Mouse (Mus musculus) midbrain, embryonic 16.5 days (tissue): Measurements from ENCODE around the gene Myrfl. TPM values are rescaled to one million over a fixed set of nuclear protein-coding genes. Genes with fewer than 3 reads are reported as not detected.

Experiments used
- ATAC-seq: fragments of 200-750 bp; cut with Nextera tagmentation; 2 replicates; pipeline ENCODE4 v1.8.0; 2017; ENCODE audit warnings: moderate TSS enrichment
- H3K27ac ChIP-seq: fragments of 300-500 bp; sonication (generic); 2 replicates; pipeline ENCODE4 v1.5.1; 2014; ENCODE audit warnings: mild to moderate bottlenecking, low read length, mixed read lengths
- H3K27me3 ChIP-seq: fragments of 300-500 bp; sonication (generic); 2 replicates; pipeline ENCODE4 v1.6.1; 2014; ENCODE audit warnings: low read depth, low read length, mixed read lengths; ENCODE audit not compliant: control insufficient read depth, insufficient read depth
- H3K36me3 ChIP-seq: fragments of 300-500 bp; sonication (generic); 2 replicates; pipeline ENCODE4 v1.6.1; 2014; ENCODE audit warnings: mild to moderate bottlenecking, low read length, moderate library complexity, mixed read lengths; ENCODE audit not compliant: control insufficient read depth, insufficient read depth
- H3K4me1 ChIP-seq: fragments of 300-500 bp; sonication (generic); 2 replicates; pipeline ENCODE4 v1.6.1; 2014; ENCODE audit warnings: mild to moderate bottlenecking, low read length, mixed read lengths; ENCODE audit not compliant: control insufficient read depth, insufficient read depth
- H3K4me2 ChIP-seq: fragments of 300-500 bp; sonication (generic); 2 replicates; pipeline ENCODE4 v1.6.1; 2014; ENCODE audit warnings: mild to moderate bottlenecking, low read length, mixed read lengths
- H3K4me3 ChIP-seq: fragments of 300-500 bp; sonication (generic); 2 replicates; pipeline ENCODE4 v1.5.1; 2014; ENCODE audit warnings: low read depth, mild to moderate bottlenecking, low read length, moderate library complexity, mixed read lengths
- H3K9ac ChIP-seq: fragments of 300-500 bp; sonication (generic); 2 replicates; pipeline ENCODE4 v1.6.1; 2014; ENCODE audit warnings: low read depth, low read length, mixed read lengths
- H3K9me3 ChIP-seq: fragments of 300-500 bp; sonication (generic); replicated peaks from 2 replicates; pipeline ENCODE4 v1.6.1; 2014; ENCODE audit warnings: mild to moderate bottlenecking, low read length, mixed read lengths; ENCODE audit not compliant: control insufficient read depth, poor library complexity, severe bottlenecking
- WGBS: fragments of 180-500 bp; shearing (Covaris S2); extraction: QIAGEN DNeasy Blood & Tissue Kit; methylation state at CpG from one replicate; pipeline ENCODE4 v1.1.7; 2014; 5-methylcytosine and 5-hydroxymethylcytosine counted together
- polyA plus RNA-seq: library from polyadenylated mRNA; unstranded; fragments of >200 nt; fragmentation: Nextera tagmentation; extraction: Ambion mirVana; gene quantifications from 2 replicates; pipeline ENCODE4 v1.2.1, GENCODE M21; 2015

The Myrfl gene
- polyA plus RNA-seq, 1 experiment from 2014 or later, result 0.08 TPM

GRCm38 (mm10) chr10:116813150-116813549 lies 83.6 kb downstream of the Myrfl start:
- 89% methylated on average over 9 of the region's 9 CpGs for WGBS
- Histone ChIP-seq H3K9ac (no peak overlapping the region), H3K4me2 (no peak overlapping the region), H3K36me3 (no peaks in the 10 kb centered on the region), H3K27me3 (no peaks in the 10 kb centered on the region), H3K4me1 (peaks cover 7% of the 10 kb centered on the region; the same call in 1 of the 2 replicates), H3K27ac (no peak overlapping the region), H3K9me3 (no peaks in the 10 kb centered on the region), H3K4me3 (no peak overlapping the region)
- ATAC-seq, result no peak

DNA sequence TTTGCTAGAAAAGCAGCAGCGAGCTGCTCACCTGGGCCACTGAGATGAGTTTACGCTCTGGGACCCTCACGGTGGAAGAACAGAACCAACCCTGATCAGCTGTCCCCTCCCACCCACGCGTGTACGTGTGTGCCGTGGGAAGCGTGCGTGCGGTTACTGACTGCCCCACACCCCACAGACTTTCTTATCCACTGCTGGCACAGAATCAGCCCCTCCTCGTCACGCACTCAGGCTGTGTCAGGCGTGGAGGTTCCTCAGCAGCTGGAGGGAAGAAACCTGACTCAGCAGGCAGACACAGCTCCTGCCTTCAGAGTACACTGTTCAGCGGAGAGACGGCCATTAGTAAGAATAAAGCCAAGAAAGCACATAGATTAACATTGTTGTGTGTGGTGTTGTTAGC lies 86.0 kb downstream of the Myrfl start:
- no peak overlapping the region for H3K4me3 ChIP-seq
- peaks cover 6% of the 10 kb centered on the region; the same call in 1 of the 2 replicates for H3K4me1 ChIP-seq
- ATAC-seq, result no peak
- no peaks in the 10 kb centered on the region for H3K27me3 ChIP-seq
- H3K27ac ChIP-seq, result no peak overlapping the region
- H3K4me2 ChIP-seq, result no peak overlapping the region
- H3K9me3 ChIP-seq, result no peaks in the 10 kb centered on the region
- H3K36me3 ChIP-seq, result no peaks in the 10 kb centered on the region
- 86% methylated on average over 15 of the region's 15 CpGs for WGBS
- H3K9ac ChIP-seq, result no peak overlapping the region

DNA sequence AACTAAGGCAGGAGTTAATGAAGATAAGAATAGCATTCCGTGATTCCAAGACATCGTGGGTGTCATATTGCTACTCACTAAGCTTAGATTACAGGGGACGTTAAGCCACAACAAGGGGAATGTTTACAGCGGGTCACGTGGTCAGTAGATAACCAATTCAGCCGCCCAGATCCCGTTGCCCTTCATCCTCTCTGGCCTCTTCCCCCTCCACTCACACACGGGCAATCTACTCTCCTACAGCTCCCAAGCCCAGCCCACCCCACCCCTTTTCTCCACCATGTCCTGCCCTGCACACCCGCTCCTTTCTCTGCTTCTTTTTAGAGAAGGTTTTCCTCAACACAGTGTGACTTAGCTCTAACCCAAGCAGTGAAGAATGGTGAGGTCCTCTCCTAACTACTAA lies 87.3 kb downstream of the Myrfl start:
- no peak overlapping the region for H3K4me3 ChIP-seq
- no peak overlapping the region for H3K9ac ChIP-seq
- H3K27ac ChIP-seq, result no peak overlapping the region
- H3K4me2 ChIP-seq, result no peak overlapping the region
- no peak for ATAC-seq
- no peaks in the 10 kb centered on the region for H3K4me1 ChIP-seq
- H3K36me3 ChIP-seq, result no peaks in the 10 kb centered on the region
- 84% methylated on average over 9 of the region's 9 CpGs for WGBS
- H3K9me3 ChIP-seq, result no peaks in the 10 kb centered on the region
- no peaks in the 10 kb centered on the region for H3K27me3 ChIP-seq

DNA sequence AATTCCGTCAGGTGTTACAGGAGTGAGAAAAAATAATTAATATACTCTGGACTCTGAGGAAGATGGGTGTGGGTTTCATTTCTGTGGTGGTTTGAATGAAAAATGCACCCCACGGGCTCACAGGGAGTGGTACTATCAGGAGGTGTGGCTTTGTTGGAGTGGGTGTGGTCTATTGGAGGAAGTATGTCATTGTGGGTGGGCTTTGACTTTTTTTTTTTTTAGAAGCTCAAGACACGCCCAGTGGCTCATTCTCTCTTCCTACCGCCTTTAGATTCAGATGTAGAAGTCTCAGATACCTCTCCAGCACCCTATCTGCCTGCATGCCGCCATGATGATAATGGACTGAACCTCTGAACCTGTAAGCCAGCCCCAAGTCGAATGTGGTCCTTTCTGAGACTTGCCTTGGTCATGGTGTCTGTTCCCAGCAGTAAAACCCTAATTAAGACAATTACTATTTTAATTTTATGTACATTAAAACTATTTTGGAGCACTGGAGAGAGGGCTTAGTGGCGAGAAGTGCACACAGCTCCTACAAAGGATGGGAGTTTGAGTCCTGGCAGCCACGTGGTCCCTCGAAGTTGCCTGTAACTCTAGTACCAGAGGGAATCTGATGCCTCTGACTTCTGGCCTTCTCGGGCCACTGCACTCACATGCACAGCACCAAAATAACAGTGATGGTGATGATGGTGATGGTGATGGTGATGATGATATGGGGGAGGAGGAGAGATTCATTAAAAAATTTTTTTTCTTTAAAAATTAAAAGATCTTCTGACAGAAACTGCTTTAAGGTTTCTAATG lies 88.0 kb downstream of the Myrfl start:
- 90% methylated on average over 10 of the region's 10 CpGs for WGBS
- H3K36me3 ChIP-seq, result no peaks in the 10 kb centered on the region
- H3K4me1 ChIP-seq, result no peaks in the 10 kb centered on the region
- H3K27me3 ChIP-seq, result no peaks in the 10 kb centered on the region
- no peaks in the 10 kb centered on the region for H3K9me3 ChIP-seq
- H3K4me2 ChIP-seq, result no peak overlapping the region
- ATAC-seq, result no peak
- H3K9ac ChIP-seq, result no peak overlapping the region
- no peak overlapping the region for H3K27ac ChIP-seq
- no peak overlapping the region for H3K4me3 ChIP-seq

GRCm38 (mm10) chr10:116802178-116802794 lies 94.4 kb downstream of the Myrfl start:
- Histone ChIP-seq H3K9me3 (no peaks in the 10 kb centered on the region), H3K4me1 (peaks cover 7% of the 10 kb centered on the region), H3K4me3 (no peak overlapping the region), H3K4me2 (no peak overlapping the region), H3K27ac (peak overlapping the region; percentile 52; the same call in 1 of the 2 replicates), H3K36me3 (no peaks in the 10 kb centered on the region), H3K27me3 (no peaks in the 10 kb centered on the region), H3K9ac (no peak overlapping the region; the same call in 1 of the 2 replicates)
- WGBS, result 39% methylated on average over 5 of the region's 5 CpGs
- ATAC-seq, result no peak

- ATAC-seq, result no peak
- Histone ChIP-seq H3K4me2 (no peak overlapping the region), H3K27ac (no peak overlapping the region), H3K9me3 (no peaks in the 10 kb centered on the region), H3K9ac (no peak overlapping the region), H3K27me3 (no peaks in the 10 kb centered on the region), H3K4me3 (no peak overlapping the region), H3K36me3 (no peaks in the 10 kb centered on the region), H3K4me1 (peaks cover 7% of the 10 kb centered on the region)
- WGBS, result 63% methylated on average over 4 of the region's 4 CpGs
Measured at GRCm38 (mm10) chr10:116801281-116801680, 95.4 kb downstream of the Myrfl start.

GRCm38 (mm10) chr10:116796066-116796465 lies 100.7 kb downstream of the Myrfl start:
- Histone ChIP-seq H3K4me2 (no peak overlapping the region), H3K36me3 (no peaks in the 10 kb centered on the region), H3K27me3 (no peaks in the 10 kb centered on the region), H3K4me3 (no peak overlapping the region), H3K9me3 (no peaks in the 10 kb centered on the region), H3K4me1 (no peaks in the 10 kb centered on the region), H3K27ac (no peak overlapping the region), H3K9ac (no peak overlapping the region)
- no peak for ATAC-seq
- WGBS, result 51% methylated on average over 6 of the region's 6 CpGs

- H3K9ac ChIP-seq, result no peak overlapping the region
- no peak overlapping the region for H3K27ac ChIP-seq
- no peak for ATAC-seq
- no peaks in the 10 kb centered on the region for H3K9me3 ChIP-seq
- no peaks in the 10 kb centered on the region for H3K4me1 ChIP-seq
- H3K4me2 ChIP-seq, result no peak overlapping the region
- H3K4me3 ChIP-seq, result no peak overlapping the region
- no peaks in the 10 kb centered on the region for H3K36me3 ChIP-seq
- no peaks in the 10 kb centered on the region for H3K27me3 ChIP-seq
Measured at GRCm38 (mm10) chr10:116789096-116789495, 107.6 kb downstream of the Myrfl start.

GRCm38 (mm10) chr10:116788431-116788830 lies 108.3 kb downstream of the Myrfl start:
- H3K27me3 ChIP-seq, result no peaks in the 10 kb centered on the region
- no peaks in the 10 kb centered on the region for H3K4me1 ChIP-seq
- no peak overlapping the region for H3K9ac ChIP-seq
- H3K36me3 ChIP-seq, result no peaks in the 10 kb centered on the region
- H3K4me3 ChIP-seq, result no peak overlapping the region
- no peak overlapping the region for H3K4me2 ChIP-seq
- no peak for ATAC-seq
- no peaks in the 10 kb centered on the region for H3K9me3 ChIP-seq
- no peak overlapping the region for H3K27ac ChIP-seq
